Mouse (Mus musculus) neural tube, embryonic 15.5 days (tissue): ENCODE data around the gene Prrg4. TPM values are rescaled to one million over a fixed set of nuclear protein-coding genes. Genes with fewer than 3 reads are reported as not detected.
"Not testable (repeated sequence)": the region's sequence is repeated elsewhere in the genome, so short reads cannot be mapped to it uniquely, and the experiment has no call there.

Source experiments
- ATAC-seq: fragments of 200-750 bp; cut with Nextera tagmentation; 2 replicates; pipeline ENCODE4 v1.8.0; 2017; ENCODE audit warnings: mild to moderate bottlenecking, moderate TSS enrichment, moderate library complexity; ENCODE audit not compliant: low FRiP score
- H3K27ac ChIP-seq: fragments of 300-500 bp; sonication (generic); replicated peaks from 2 replicates; pipeline ENCODE4 v1.5.1; 2015; ENCODE audit warnings: mild to moderate bottlenecking, inconsistent platforms
- H3K27me3 ChIP-seq: fragments of 300-500 bp; sonication (generic); replicated peaks from 2 replicates; pipeline ENCODE4 v1.6.1; 2015; ENCODE audit warnings: inconsistent platforms
- H3K36me3 ChIP-seq: fragments of 300-500 bp; sonication (generic); 2 replicates; pipeline ENCODE4 v1.6.1; 2015; ENCODE audit warnings: inconsistent platforms
- H3K4me1 ChIP-seq: fragments of 300-500 bp; sonication (generic); 2 replicates; pipeline ENCODE4 v1.6.1; 2015; ENCODE audit warnings: inconsistent platforms
- H3K4me2 ChIP-seq: fragments of 300-500 bp; sonication (generic); 2 replicates; pipeline ENCODE4 v1.6.1; 2015; ENCODE audit warnings: inconsistent platforms, mild to moderate bottlenecking, moderate library complexity
- H3K4me3 ChIP-seq: fragments of 300-500 bp; sonication (generic); replicated peaks from 2 replicates; pipeline ENCODE4 v1.5.1; 2015; ENCODE audit warnings: mild to moderate bottlenecking, inconsistent platforms
- H3K9ac ChIP-seq: fragments of 300-500 bp; sonication (generic); replicated peaks from 2 replicates; pipeline ENCODE4 v1.6.1; 2015; ENCODE audit warnings: mild to moderate bottlenecking, inconsistent platforms
- H3K9me3 ChIP-seq: fragments of 300-500 bp; sonication (generic); replicated peaks from 2 replicates; pipeline ENCODE4 v1.6.1; 2016; ENCODE audit warnings: inconsistent platforms
- WGBS: fragments of 180-500 bp; shearing (Covaris S2); methylation state at CpG from one replicate; pipeline ENCODE4 v1.1.7; 2015; ENCODE audit warnings: mixed read lengths; 5-methylcytosine and 5-hydroxymethylcytosine counted together
- polyA plus RNA-seq: library from polyadenylated mRNA; unstranded; fragments of >200 nt; fragmentation: Nextera tagmentation; extraction: Ambion mirVana; gene quantifications from 2 replicates; pipeline ENCODE4 v1.2.1, GENCODE M21; 2015

Gene Prrg4
- polyA plus RNA-seq, 1 experiment from 2014 or later: 0.93 TPM

DNA sequence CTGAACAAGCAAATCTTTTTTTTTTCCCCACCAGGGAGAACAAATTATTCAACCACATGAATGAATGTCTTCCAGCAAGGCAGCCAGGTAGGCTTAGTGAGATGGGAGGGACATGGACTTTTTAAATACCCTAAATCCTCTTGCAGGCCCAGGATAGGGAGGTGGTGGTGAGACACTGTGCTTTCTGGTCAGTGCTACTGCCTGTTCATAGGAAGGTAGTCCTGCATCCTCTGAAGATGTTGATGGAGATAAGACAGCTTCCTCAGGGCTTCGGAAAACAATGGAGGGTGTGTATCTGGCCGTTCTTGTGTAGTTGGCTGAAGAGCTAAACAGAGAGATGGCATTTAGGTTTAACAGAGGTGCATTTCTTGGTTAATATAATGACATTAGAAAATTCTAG is 17.2 kb downstream of the Prrg4 start:
- ATAC-seq: no peak
- H3K27ac ChIP-seq: no peak overlapping the region
- no peaks in the 10 kb centered on the region for H3K36me3 ChIP-seq
- 93% methylated on average over 2 of the region's 2 CpGs for WGBS
- H3K4me1 ChIP-seq: no peaks in the 10 kb centered on the region
- no peaks in the 10 kb centered on the region for H3K9me3 ChIP-seq
- H3K9ac ChIP-seq: no peak overlapping the region
- H3K4me3 ChIP-seq: no peak overlapping the region
- no peaks in the 10 kb centered on the region for H3K27me3 ChIP-seq
- H3K4me2 ChIP-seq: no peak overlapping the region

DNA sequence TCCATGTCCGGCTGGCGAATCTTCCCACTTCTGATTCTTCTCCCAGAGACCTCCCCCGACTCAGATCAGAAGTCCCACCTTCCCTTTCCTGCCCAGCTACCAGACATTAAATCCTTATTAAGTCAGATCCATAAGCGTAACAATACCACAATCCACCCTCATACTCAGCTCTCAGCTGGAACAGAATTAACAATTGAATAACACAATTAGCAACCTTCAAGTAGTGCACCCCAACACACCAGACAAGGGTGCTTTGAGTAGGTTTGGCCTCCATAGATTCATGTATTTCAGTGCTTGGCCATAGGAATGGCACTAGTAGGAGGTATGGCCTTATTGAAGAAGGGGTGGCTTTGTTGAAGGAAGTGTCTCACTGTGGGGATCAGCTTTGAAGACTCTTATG is 23.5 kb downstream of the Prrg4 start:
- Histone ChIP-seq H3K4me3 (no peak overlapping the region), H3K4me1 (no peaks in the 10 kb centered on the region), H3K9ac (no peak overlapping the region), H3K27ac (no peak overlapping the region), H3K4me2 (no peak overlapping the region), H3K9me3 (no peaks in the 10 kb centered on the region), H3K27me3 (no peaks in the 10 kb centered on the region), H3K36me3 (no peaks in the 10 kb centered on the region)
- 92% methylated on average over 4 of the region's 4 CpGs for WGBS
- no peak for ATAC-seq

DNA sequence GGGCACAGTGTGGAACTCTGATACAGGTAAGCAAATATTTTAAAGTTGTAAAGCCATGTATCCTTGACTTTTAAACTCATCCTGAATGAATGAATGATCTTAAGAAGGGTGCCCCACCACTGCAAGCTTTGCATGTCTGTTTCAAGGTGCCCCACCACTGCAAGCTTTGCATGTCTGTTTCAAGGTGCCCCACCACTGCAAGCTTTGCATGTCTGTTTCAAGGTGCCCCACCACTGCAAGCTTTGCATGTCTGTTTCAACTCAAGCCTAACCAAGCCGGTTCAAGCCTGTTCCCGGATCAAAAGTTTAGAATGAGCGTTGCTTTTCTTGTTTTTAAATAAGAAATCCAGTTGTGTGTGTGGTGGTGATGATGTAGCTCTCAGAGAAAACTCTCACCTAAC is 30.9 kb downstream of the Prrg4 start:
- not testable (repeated sequence) for H3K4me2 ChIP-seq, H3K9ac ChIP-seq, H3K4me3 ChIP-seq, H3K9me3 ChIP-seq, H3K36me3 ChIP-seq, H3K27ac ChIP-seq, H3K27me3 ChIP-seq, ATAC-seq
- peaks cover 24% of the 10 kb centered on the region for H3K4me1 ChIP-seq
- WGBS: 93% methylated on average over 3 of the region's 3 CpGs

DNA sequence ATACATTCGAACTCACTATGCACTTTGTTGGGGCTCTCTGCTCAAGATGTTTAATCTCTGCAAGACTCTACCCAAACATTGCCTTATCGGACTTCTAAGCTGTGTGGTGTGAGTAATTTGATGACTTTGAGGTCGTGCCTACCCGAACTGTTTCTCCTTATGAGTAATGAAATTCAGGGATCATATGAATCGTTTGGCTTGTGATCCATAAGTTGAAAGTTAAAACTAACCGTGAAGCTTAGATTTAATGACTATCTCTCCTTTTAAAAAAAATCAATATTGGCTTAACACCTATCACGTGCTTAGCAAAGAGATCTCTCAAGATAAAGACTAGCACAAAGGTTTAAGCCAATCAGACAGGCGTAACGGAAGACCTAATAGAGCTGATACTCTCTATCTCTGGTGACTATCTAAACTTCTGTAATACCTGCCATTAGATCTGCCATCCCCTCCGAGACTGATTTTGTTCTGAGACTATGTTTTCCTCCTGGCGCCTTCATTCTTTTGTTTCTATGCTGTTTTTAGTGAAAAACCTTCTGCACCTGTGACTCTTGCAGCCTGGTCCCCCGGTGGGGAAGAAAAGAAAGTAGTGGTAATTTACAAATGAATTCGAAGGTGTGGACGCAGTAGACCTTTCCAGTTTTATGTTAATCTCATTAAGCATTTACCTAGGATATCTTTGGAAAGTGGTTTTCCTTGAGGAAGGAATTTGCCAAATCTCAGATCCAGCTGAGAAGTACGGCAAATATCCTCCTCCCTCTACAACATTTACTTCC is 31.9 kb downstream of the Prrg4 start:
- H3K9ac ChIP-seq: peak overlapping the region; percentile 97
- WGBS: 2% methylated on average over 15 of the region's 15 CpGs
- peaks cover 27% of the 10 kb centered on the region for H3K4me1 ChIP-seq
- 0 out of 2 replicates have a peak, but pooled peaks have one; percentile 1 for ATAC-seq
- peak overlapping the region; percentile 95 for H3K27ac ChIP-seq
- peak overlapping the region; percentile 62 for H3K4me2 ChIP-seq
- H3K27me3 ChIP-seq: no peaks in the 10 kb centered on the region
- H3K9me3 ChIP-seq: no peaks in the 10 kb centered on the region
- H3K4me3 ChIP-seq: peak overlapping the region; percentile 93
- no peaks in the 10 kb centered on the region for H3K36me3 ChIP-seq

DNA sequence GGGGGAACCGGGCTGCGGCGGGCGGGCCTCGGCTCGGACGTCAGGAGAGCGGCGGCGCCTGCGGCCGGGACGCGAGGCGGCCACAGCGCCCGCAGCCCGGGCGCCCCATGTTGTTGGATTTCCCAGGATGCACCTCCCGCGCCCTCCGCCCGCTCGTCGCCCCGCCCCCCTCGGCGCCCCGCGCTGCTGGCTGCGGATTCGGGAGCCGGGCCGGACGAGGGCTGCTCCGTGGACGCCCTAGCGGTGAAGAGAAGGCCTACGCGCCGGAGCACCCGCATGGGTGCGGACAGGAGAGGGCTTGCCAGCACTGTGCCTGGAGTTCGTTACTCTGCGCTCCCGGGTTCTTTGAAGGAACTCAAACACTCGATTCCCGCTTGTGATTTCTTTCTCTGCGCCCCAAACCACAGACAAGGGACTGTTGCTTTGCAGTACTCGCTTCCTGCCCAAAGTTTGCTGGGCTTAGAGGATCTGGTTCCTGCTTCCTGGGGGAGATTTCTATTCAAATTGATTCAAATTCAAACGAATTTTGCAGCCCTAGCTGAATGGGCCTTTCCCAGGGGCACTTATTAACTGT is 32.7 kb downstream of the Prrg4 start:
- Histone ChIP-seq H3K27ac (peak overlapping the region; percentile 95), H3K36me3 (no peaks in the 10 kb centered on the region), H3K4me2 (peak overlapping the region; percentile 62), H3K4me1 (peaks cover 27% of the 10 kb centered on the region), H3K27me3 (no peaks in the 10 kb centered on the region), H3K4me3 (peak overlapping the region; percentile 93), H3K9me3 (no peaks in the 10 kb centered on the region), H3K9ac (peak overlapping the region; percentile 97)
- ATAC-seq: peak; percentile 93
- WGBS: 0% methylated on average over 46 of the region's 51 CpGs

DNA sequence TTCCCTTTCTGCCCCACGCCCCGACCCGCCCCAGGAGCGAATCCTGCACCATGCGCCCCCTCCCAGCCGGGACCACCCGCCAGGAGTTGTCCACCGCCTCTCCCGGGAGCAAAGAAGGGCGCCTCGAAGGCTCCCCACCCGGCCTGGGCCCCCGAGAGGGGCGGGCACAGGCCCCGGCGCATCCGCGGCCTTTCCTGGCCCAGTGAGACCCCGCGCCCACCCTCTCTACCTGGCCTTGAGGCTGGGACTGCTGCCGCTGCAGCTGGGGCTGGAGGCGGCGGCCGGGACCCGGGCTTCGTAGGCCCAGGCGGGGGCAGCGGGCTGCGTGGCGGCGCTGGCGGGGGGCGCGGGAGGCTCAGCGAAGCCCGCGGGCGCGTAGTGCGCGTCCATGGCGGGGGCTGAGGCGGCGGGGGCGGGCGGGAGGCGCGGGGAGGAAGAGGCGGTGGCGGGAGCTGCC is 33.3 kb downstream of the Prrg4 start, which contains the start of gene Qser1:
TSS of gene Qser1 (minus strand) at position 390 of the 457 bp plus-strand sequence.
- H3K4me2 ChIP-seq: peak within 1 kb of the TSS; percentile 62
- peak; percentile 83 for ATAC-seq
- peak within 1 kb of the TSS; percentile 95 for H3K27ac ChIP-seq
- H3K4me1 ChIP-seq: peaks cover 27% of the 10 kb centered on the region
- peak within 1 kb of the TSS; percentile 93 for H3K4me3 ChIP-seq
- H3K27me3 ChIP-seq: no peaks in the 10 kb centered on the region
- no peaks in the 10 kb centered on the region for H3K36me3 ChIP-seq
- 1% methylated on average over 29 of the region's 50 CpGs for WGBS
- peak within 1 kb of the TSS; percentile 97 for H3K9ac ChIP-seq
- H3K9me3 ChIP-seq: no peaks in the 10 kb centered on the region

DNA sequence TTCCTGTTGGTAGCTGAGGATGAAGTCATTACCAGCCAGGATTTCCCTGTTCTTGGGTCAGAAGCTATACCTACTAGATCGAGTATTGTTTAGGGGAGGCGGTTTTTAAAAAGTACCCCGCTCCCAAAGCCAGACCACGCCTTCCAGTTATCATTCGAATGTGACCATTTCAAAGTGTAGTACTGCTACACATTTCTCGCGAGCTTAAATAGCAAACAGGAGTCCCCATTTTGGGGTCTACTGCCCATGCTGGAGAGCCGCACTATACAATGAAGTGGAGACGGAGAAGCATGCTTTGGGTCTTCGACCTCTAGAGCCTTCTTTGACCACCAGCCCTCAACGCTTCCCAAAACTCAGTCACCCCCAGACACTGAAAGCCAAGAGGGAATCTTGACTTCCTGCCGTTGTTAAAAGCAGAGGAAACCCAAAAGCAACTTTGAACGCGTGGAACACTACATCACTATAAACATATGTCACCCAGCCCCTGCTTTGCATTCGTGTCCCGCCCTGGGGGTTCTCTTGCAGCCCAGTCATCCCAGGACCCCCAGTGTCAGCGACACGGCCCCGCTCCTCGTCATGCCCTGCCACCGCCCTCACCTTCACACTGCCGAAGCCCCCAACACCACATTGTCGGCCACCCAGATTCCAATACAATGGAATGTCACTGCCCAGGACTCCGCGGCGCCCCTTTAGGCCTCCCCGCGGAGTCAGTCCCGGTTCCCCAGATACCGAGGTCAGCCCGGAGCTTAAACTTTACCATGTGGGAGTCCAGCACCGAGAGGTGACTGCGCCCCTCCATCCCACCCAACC is 33.9 kb downstream of the Prrg4 start:
- Histone ChIP-seq H3K4me1 (peaks cover 27% of the 10 kb centered on the region), H3K9ac (peak overlapping the region; percentile 97), H3K36me3 (no peaks in the 10 kb centered on the region), H3K9me3 (no peaks in the 10 kb centered on the region), H3K4me2 (peak overlapping the region; percentile 62), H3K4me3 (peak overlapping the region; percentile 93), H3K27me3 (no peaks in the 10 kb centered on the region), H3K27ac (peak overlapping the region; percentile 95)
- under 1% methylated on average over 33 of the region's 33 CpGs for WGBS
- peak; percentile 45 for ATAC-seq

DNA sequence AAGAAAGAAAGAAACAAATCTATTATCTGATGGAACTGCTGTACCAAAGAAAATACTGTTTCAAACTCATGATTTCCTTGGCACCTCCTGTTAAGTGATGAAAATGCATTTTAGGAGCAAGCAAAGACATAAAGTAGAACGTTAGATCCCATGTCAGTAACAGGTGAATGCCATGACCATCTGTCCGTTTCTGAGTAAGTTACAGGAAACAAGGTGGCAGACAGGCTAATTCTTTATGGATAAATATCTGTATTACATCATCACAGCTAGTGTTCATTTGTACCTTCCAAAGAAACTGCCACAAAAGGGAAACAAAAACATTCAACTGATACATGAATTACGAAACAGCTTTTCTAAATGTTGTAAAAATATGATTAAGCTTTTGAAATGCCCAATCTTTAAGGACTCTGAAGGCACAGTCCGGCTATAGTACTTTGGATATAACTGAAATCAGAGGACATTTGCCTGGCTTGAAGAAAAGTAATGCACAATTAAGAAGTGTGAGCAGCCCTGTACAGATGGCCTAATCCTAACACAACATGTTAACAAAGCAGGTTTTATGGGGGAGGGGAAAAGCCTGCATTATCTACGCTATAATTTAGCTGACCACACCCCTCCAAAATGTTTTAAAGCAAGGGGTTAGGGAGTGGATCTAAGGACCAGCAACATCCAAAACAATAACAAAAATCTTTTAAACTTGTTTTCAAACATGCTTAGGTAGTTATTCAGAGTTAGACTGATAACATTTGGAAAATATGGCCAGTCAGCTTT is 35.3 kb downstream of the Prrg4 start:
- Histone ChIP-seq H3K27me3 (no peaks in the 10 kb centered on the region), H3K4me2 (peak overlapping the region; percentile 62), H3K4me1 (peaks cover 27% of the 10 kb centered on the region), H3K9ac (no peak overlapping the region), H3K9me3 (no peaks in the 10 kb centered on the region), H3K4me3 (no peak overlapping the region), H3K36me3 (no peaks in the 10 kb centered on the region), H3K27ac (no peak overlapping the region)
- ATAC-seq: no peak
- 50% methylated on average over 5 of the region's 5 CpGs for WGBS

DNA sequence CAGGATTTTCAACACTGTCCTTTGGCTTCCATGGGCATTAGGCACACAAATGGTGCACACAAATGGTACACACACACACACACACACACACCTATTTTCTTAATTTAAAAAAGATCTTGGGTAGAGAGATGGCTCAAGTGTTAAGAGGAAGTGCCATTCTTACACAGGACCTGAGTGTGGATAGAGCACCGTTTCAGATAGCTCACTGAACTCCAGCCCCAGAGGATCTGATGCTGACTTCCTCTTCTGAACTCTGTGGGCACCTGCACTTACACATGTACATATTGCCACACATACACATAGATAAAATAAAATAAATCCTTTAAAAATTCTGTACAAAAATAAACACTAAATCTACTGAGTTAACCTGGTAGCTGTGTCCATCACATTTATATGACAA is 44.2 kb downstream of the Prrg4 start:
- Histone ChIP-seq H3K9me3 (no peaks in the 10 kb centered on the region), H3K27ac (no peak overlapping the region), H3K4me2 (no peak overlapping the region), H3K9ac (no peak overlapping the region), H3K4me1 (no peaks in the 10 kb centered on the region), H3K36me3 (no peaks in the 10 kb centered on the region), H3K27me3 (no peaks in the 10 kb centered on the region), H3K4me3 (no peak overlapping the region)
- 81% methylated on average over 1 of the region's 1 CpGs for WGBS
- no peak for ATAC-seq
